Mouse (Mus musculus): ENCODE measurements around the gene Tdp2.

- no peak for TF ChIP-seq CTCF (IDR thresholded peaks at IDR 0.05; ENCODE audit: low read depth)
- no peak for TF ChIP-seq EP300 (optimal IDR thresholded peaks at IDR 0.05)
Measured at GRCm38 (mm10) chr13:24826116-24826515, 5.4 kb upstream of the Tdp2 start.
